Mouse (Mus musculus) CH12.LX (cell line): ENCODE results near the gene Opcml. TPM values are rescaled to one million over a fixed set of nuclear protein-coding genes. Genes with fewer than 3 reads are reported as not detected.

ENCODE experiments used
- DNase-seq: peaks from one replicate; pipeline ENCODE4 v3.0.0-alpha.2; 2013; ENCODE audit errors: extremely low read depth
- H3K27ac ChIP-seq: 2 replicates; pipeline ENCODE4 v1.5.1; 2012; ENCODE audit warnings: low read depth, mild to moderate bottlenecking, control low read depth, moderate library complexity; ENCODE audit not compliant: insufficient read depth
- H3K27me3 ChIP-seq: replicated peaks from 2 replicates; pipeline ENCODE3; 2012; ENCODE audit warnings: inconsistent platforms
- H3K36me3 ChIP-seq, 2 experiments: replicated peaks in 1 of 2; 2 replicates each; pipeline versions ENCODE3 to v1.6.1; 2012; ENCODE audit warnings: inconsistent platforms in 1 of 2, low read length in 1 of 2, mild to moderate bottlenecking in 1 of 2, mixed read lengths in 1 of 2, moderate library complexity in 1 of 2; ENCODE audit not compliant: control insufficient read depth in 1 of 2, insufficient read depth in 1 of 2
- H3K4me1 ChIP-seq, 2 experiments: 2 replicates each; pipeline ENCODE4 v1.6.1; 2012; ENCODE audit warnings: inconsistent platforms in 1 of 2, moderate library complexity in 1 of 2; ENCODE audit not compliant: insufficient read depth in 2 of 2, control insufficient read depth in 1 of 2
- H3K4me2 ChIP-seq: 2 replicates; pipeline ENCODE4 v1.6.1; 2012; ENCODE audit warnings: low read depth, mild to moderate bottlenecking, control low read depth; ENCODE audit not compliant: poor library complexity, insufficient read depth, severe bottlenecking
- H3K4me3 ChIP-seq, 3 experiments: fragments of 150-350 bp in 1 of 3; sonication (generic) in 1 of 3; replicated peaks in 1 of 3; 2 replicates each; pipeline versions ENCODE3 to v1.5.1; 2011 to 2012; ENCODE audit warnings: low read depth in 2 of 3, low read length in 2 of 3, mild to moderate bottlenecking in 2 of 3, moderate library complexity in 2 of 3, control low read depth in 1 of 3, improper control_type of control experiment in 1 of 3, inconsistent platforms in 1 of 3, mixed read lengths in 1 of 3; ENCODE audit not compliant: poor library complexity in 1 of 3
- H3K79me2 ChIP-seq: replicated peaks from 2 replicates; pipeline ENCODE4 v1.6.1; 2012; ENCODE audit warnings: mild to moderate bottlenecking, moderate library complexity; ENCODE audit not compliant: control insufficient read depth, poor library complexity, insufficient read depth, severe bottlenecking; ENCODE audit errors: extremely low read depth
- H3K9ac ChIP-seq: 2 replicates; pipeline ENCODE4 v1.6.1; 2012; ENCODE audit warnings: low read depth, mild to moderate bottlenecking, control low read depth, moderate library complexity; ENCODE audit not compliant: insufficient read depth
- H3K9me3 ChIP-seq: replicated peaks from 2 replicates; pipeline ENCODE3; 2012; ENCODE audit warnings: low read length, inconsistent platforms, mixed read lengths
- CHD1 ChIP-seq: IDR thresholded peaks from 2 replicates; pipeline ENCODE4 v1.6.1; 2012; ENCODE audit warnings: low read depth, low read length, improper control_type of control experiment, inconsistent platforms
- CHD2 ChIP-seq: IDR thresholded peaks from 2 replicates; pipeline ENCODE4 v1.6.1; 2011; ENCODE audit warnings: low read length, improper control_type of control experiment
- ELF1 ChIP-seq: IDR thresholded peaks from 2 replicates; pipeline ENCODE4 v1.6.1; 2014; ENCODE audit warnings: low read depth, mild to moderate bottlenecking, inconsistent platforms, low read length, improper control_type of control experiment
- EP300 ChIP-seq: IDR thresholded peaks from 2 replicates; pipeline ENCODE4 v1.6.1; 2011; ENCODE audit warnings: low read length, improper control_type of control experiment
- ETS1 ChIP-seq: conservative IDR thresholded peaks from 2 replicates; pipeline ENCODE4 v1.6.1; 2012; ENCODE audit warnings: low read depth, mild to moderate bottlenecking, inconsistent platforms, low read length, improper control_type of control experiment, moderate library complexity
- GABPA ChIP-seq: IDR thresholded peaks from 2 replicates; pipeline ENCODE4 v1.6.1; 2012; ENCODE audit warnings: low read depth, low read length, improper control_type of control experiment, inconsistent platforms; ENCODE audit not compliant: insufficient replicate concordance
- IRF4 ChIP-seq: IDR thresholded peaks from 2 replicates; pipeline ENCODE4 v1.6.1; 2014; ENCODE audit warnings: low read depth, mild to moderate bottlenecking, inconsistent platforms, low read length, improper control_type of control experiment
- JUN ChIP-seq: IDR thresholded peaks from 2 replicates; pipeline ENCODE4 v1.6.1; 2011; ENCODE audit warnings: low read depth, mild to moderate bottlenecking, low read length, improper control_type of control experiment, moderate library complexity; ENCODE audit not compliant: insufficient read depth
- MAZ ChIP-seq: IDR thresholded peaks from 2 replicates; pipeline ENCODE4 v1.6.1; 2012; ENCODE audit warnings: low read depth, mild to moderate bottlenecking, inconsistent platforms, low read length, improper control_type of control experiment, moderate library complexity
- PAX5 ChIP-seq: IDR thresholded peaks from 2 replicates; pipeline ENCODE4 v1.6.1; 2012; ENCODE audit warnings: low read length, inconsistent platforms, mixed read lengths
- POLR2A ChIP-seq: IDR thresholded peaks from 2 replicates; pipeline ENCODE4 v1.6.1; 2011; ENCODE audit warnings: low read depth, mild to moderate bottlenecking, improper control_type of control experiment, low read length
- POLR2AphosphoS2 ChIP-seq: IDR thresholded peaks from 2 replicates; pipeline ENCODE4 v1.6.1; 2011; ENCODE audit warnings: low read depth, low read length, improper control_type of control experiment
- RAD21 ChIP-seq: IDR thresholded peaks from 2 replicates; pipeline ENCODE4 v1.6.1; 2011; ENCODE audit warnings: low read depth, mild to moderate bottlenecking, low read length, improper control_type of control experiment, moderate library complexity
- SIN3A ChIP-seq: IDR thresholded peaks from 2 replicates; pipeline ENCODE4 v1.6.1; 2012; ENCODE audit warnings: low read length, improper control_type of control experiment, inconsistent platforms
- SMC3 ChIP-seq: IDR thresholded peaks from 2 replicates; pipeline ENCODE4 v1.6.1; 2011; ENCODE audit warnings: low read depth, low read length, improper control_type of control experiment
- TBP ChIP-seq: conservative IDR thresholded peaks from 2 replicates; pipeline ENCODE4 v1.6.1; 2011; ENCODE audit warnings: low read depth, low read length, improper control_type of control experiment
- USF2 ChIP-seq: conservative IDR thresholded peaks from 2 replicates; pipeline ENCODE4 v1.6.1; 2011; ENCODE audit warnings: low read depth, low read length, improper control_type of control experiment
- ZKSCAN1 ChIP-seq: IDR thresholded peaks from 2 replicates; pipeline ENCODE4 v1.6.1; 2012; ENCODE audit warnings: low read depth, inconsistent platforms, low read length, improper control_type of control experiment, borderline replicate concordance
- ZMIZ1 ChIP-seq: IDR thresholded peaks from 2 replicates; pipeline ENCODE4 v1.6.1; 2012; ENCODE audit warnings: low read depth, mild to moderate bottlenecking, inconsistent platforms, low read length, improper control_type of control experiment
- dilution Hi-C: fragments of 300-500 bp; cut with MboI; formaldehyde crosslinking; loops from 2 replicates; pipeline ENCODE4 v1.14.3; 2020; ENCODE audit warnings: low sequenced_read_pairs; ENCODE audit not compliant: extremely low pct_unique_long_range_greater_than_20kb, extremely low pct_ligation_motif_present
- in situ Hi-C: fragments of 300-500 bp; cut with MboI; formaldehyde crosslinking; loops from 3 replicates; pipeline ENCODE4 v1.14.3; 2019; ENCODE audit warnings: low sequenced_read_pairs, low pct_ligation_motif_present, low pct_unique_long_range_greater_than_20kb, mixed read lengths
- polyA plus RNA-seq: library from polyadenylated mRNA; unstranded; fragments of >175 nt; gene quantifications from 2 replicates; pipeline ENCODE4 v1.2.1, GENCODE M21; 2012; ENCODE audit warnings: low read depth; ENCODE audit not compliant: insufficient read length
- total RNA-seq, 2 experiments: library from RNA; depleted of rRNA; stranded (reverse); fragments of 300-350 nt in 1 of 2; fragments of >200 nt in 1 of 2; gene quantifications; 2 replicates each; pipeline ENCODE4 v1.2.3; 2012 to 2014

Gene Opcml
- total and polyA plus RNA-seq, 3 experiments: 0.34 to 0.60 TPM; not detected in 1

GRCm38 (mm10) chr9:28867256-28867655 lies 1076.7 kb downstream of the Opcml start:
- H3K27ac ChIP-seq: no peak overlapping the region

GRCm38 (mm10) chr9:28870478-28870877 lies 1079.9 kb downstream of the Opcml start:
- Histone ChIP-seq H3K79me2 (no peaks in the 10 kb centered on the region), H3K36me3 (no peaks in the 10 kb centered on the region), H3K9me3 (peaks cover 35% of the 10 kb centered on the region), H3K27ac (no peak overlapping the region), H3K27me3 (no peaks in the 10 kb centered on the region), H3K9ac (no peak overlapping the region), H3K4me3 (no peak overlapping the region), H3K4me1 (no peaks in the 10 kb centered on the region), H3K4me2 (no peak overlapping the region)
- dilution Hi-C loops (no loop called here), in situ Hi-C loops (no loop called here)
- no peak for DNase-seq
- TF ChIP-seq PAX5 (no peak), TBP (no peak), POLR2A (no peak), ELF1 (no peak), SMC3 (no peak), JUN (no peak)

More at GRCm38 (mm10) chr9:28867256-28867655, 1076.7 kb downstream of the Opcml start:
- TF ChIP-seq SIN3A (no peak), IRF4 (no peak), ETS1 (no peak), GABPA (no peak), RAD21 (no peak), POLR2AphosphoS2 (no peak), ZKSCAN1 (no peak), USF2 (no peak), PAX5 (no peak), ELF1 (no peak), TBP (no peak), ZMIZ1 (no peak)
- Histone ChIP-seq H3K9me3 (peaks cover 27% of the 10 kb centered on the region), H3K79me2 (no peaks in the 10 kb centered on the region), H3K27me3 (no peaks in the 10 kb centered on the region), H3K4me3 (no peak overlapping the region), H3K36me3 (no peaks in the 10 kb centered on the region), H3K4me1 (no peaks in the 10 kb centered on the region), H3K4me2 (no peak overlapping the region), H3K9ac (no peak overlapping the region)
- dilution Hi-C loops: no loop called here
- DNase-seq: no peak
- in situ Hi-C loops: no loop called here

- Histone ChIP-seq H3K36me3 (no peaks in the 10 kb centered on the region), H3K4me2 (no peak overlapping the region), H3K27me3 (no peaks in the 10 kb centered on the region), H3K9ac (no peak overlapping the region), H3K4me1 (no peaks in the 10 kb centered on the region), H3K79me2 (no peaks in the 10 kb centered on the region), H3K27ac (no peak overlapping the region), H3K4me3 (no peak overlapping the region), H3K9me3 (peaks cover 36% of the 10 kb centered on the region)
- in situ Hi-C loops: no loop called here
- DNase-seq: no peak
- TF ChIP-seq MAZ (no peak), CHD1 (no peak), EP300 (no peak), CHD2 (no peak), USF2 (no peak)
- dilution Hi-C loops: no loop called here
These were observed 1092.0 kb downstream of the Opcml start for GRCm38 (mm10) chr9:28882566-28882965.
